Mouse (Mus musculus) lung, postnatal 4 days (tissue): ENCODE results near the gene Fbxl4.
"Not testable (repeated sequence)": the region's sequence is repeated elsewhere in the genome, so short reads cannot be mapped to it uniquely, and the experiment has no call there.

ENCODE experiments used
- DNase-seq, 2 experiments: peaks; one replicate each; pipeline ENCODE4 v3.0.0; 2021

Gene Fbxl4

GRCm38 (mm10) chr4:22357266-22357930 lies at the start of gene Fbxl4:
Fbxl4 (plus strand) TSS chr4:22357543.
- peak; percentile 88 to 93 for DNase-seq

GRCm38 (mm10) chr4:22314564-22314963 lies 42.8 kb upstream of the Fbxl4 start:
- DNase-seq: no peak

GRCm38 (mm10) chr4:22342816-22343573 lies 14.3 kb upstream of the Fbxl4 start:
- peak in 1 of 2 experiments; percentile 41 for DNase-seq

- not testable (repeated sequence) for DNase-seq
Measured at GRCm38 (mm10) chr4:22349086-22349485, 8.3 kb upstream of the Fbxl4 start.

DNA sequence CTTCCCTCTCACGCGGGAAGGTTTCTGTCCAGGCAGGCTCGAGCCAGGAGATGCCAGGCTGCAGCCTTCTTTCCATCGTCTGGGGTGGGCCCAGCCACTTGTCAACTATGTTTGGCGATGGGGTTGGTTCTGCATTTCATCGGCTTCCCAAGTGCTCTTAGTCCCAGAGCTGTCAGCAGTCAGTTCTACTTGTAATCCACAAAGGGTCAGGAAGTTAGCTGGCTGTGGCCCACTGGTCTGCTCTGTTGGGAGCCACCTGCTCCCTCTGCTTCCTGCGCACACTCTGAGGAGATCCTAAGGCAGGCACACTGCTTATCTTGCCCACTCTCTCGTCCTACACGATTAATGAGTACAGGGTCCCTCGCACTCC lies 573 bp downstream of the Fbxl4 start:
- DNase-seq: no peak

DNA sequence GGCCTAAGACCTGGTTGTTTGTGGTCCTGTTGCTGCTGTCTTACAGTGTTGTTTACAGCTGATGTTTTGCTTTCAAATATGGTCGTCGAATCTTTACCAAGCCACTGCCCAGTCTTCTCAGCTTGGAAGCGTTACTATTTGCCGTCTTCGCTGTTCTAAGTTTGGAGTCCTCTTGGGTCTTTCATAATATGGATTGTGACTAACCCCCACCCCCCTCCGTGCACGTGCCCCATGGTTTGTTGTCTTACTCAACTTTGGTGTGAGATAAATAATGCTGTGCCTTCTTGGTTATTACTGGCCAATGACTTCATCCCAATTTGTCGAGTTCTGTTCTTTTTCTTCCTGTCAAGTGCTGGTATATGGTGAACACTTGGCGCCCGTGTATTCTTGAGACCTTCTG lies 1.1 kb downstream of the Fbxl4 start:
- DNase-seq: peak in 1 of 2 experiments; percentile 7

- no peak for DNase-seq
Measured at GRCm38 (mm10) chr4:22367368-22367767, 10.0 kb downstream of the Fbxl4 start.

- no peak for DNase-seq
Measured at GRCm38 (mm10) chr4:22378516-22378915, 21.2 kb downstream of the Fbxl4 start.

- DNase-seq: no peak
Measured at GRCm38 (mm10) chr4:22380646-22381045, 23.3 kb downstream of the Fbxl4 start.

GRCm38 (mm10) chr4:22383528-22384265 lies 26.4 kb downstream of the Fbxl4 start:
- DNase-seq: no peak

DNA sequence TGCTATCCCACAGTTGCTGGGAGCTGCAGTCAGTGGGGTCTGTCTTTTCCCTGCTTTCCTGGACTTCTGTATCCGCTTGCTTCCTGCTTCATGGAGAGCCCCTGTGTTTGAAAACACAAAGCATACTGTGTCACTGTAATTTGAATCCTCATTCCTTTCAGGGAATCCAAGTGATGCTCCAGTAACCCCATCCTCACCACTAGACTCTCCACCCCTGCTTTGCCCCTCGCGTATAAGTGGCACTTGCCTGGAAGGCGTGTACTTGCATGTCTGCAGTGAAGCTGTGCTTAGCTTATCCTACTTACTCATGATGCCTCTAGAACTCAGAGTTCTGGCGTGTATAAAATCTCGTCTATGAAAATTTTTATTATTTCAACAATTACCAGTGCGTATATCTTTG lies 32.7 kb downstream of the Fbxl4 start:
- no peak for DNase-seq

GRCm38 (mm10) chr4:22392777-22393473 lies 35.6 kb downstream of the Fbxl4 start:
- DNase-seq: no peak

GRCm38 (mm10) chr4:22395404-22395803 lies 38.1 kb downstream of the Fbxl4 start:
- DNase-seq: no peak

GRCm38 (mm10) chr4:22396484-22397000 lies 39.2 kb downstream of the Fbxl4 start:
- DNase-seq: no peak

DNA sequence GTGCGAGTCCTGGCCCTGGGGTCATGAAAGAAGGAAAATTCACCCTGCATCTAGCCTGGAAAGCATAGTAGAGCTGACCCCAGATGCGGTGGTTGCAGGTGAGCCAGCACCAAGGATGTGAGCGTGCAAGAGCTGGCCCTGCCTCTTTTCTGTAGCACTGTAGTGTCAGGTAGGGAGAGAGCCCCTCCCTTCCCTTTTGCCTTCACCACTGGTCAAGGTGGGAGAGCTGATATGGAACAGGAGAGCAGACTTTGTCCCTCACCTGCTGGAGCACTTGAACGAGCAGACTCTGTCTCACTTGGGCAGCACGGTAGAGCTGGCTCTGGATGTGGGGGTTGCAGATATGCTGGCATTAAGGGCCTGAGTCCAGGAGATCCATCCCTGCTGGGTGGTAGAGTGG lies 39.7 kb downstream of the Fbxl4 start:
- no peak for DNase-seq

DNA sequence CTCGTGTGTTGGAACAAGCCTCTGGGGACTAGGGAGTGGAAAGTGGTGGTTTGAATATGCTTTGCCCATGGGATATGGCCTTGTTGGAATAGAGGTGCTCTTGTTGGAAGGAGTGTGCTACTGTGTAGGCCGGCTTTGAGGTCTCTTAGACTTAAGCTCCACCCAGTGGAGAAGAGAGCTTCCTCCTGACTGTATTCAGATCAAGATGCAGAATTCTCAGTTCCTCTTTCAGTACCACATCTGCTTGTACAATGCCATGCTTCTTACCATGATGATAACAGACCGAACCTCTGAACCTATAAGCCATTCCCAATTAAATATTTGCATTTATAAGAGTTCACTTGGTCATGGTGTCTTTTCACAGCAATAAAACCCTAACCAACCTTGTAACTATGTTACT lies 44.7 kb downstream of the Fbxl4 start:
- DNase-seq: no peak

DNA sequence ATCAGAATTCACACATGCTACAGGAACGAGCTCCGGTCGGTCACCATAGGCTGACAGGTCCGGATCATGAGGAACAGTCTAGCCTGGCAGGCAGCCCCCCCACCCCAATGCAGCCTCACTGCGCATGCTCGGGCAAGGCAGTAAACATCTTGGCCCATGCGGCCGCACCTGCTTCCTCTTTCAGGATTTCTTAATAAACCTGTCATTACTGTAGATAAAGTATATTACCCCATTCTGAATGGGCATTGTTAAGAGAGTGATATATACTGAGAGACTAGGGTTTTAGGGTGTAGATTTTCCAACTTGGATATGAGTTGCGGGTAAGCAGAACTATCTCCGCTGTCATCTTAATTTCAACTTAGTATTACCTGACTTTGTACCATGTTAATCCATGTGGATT lies 45.6 kb downstream of the Fbxl4 start:
- no peak for DNase-seq

GRCm38 (mm10) chr4:22420627-22421026 lies 63.3 kb downstream of the Fbxl4 start:
- DNase-seq: no peak

- no peak for DNase-seq
Measured at GRCm38 (mm10) chr4:22422400-22422799, 65.1 kb downstream of the Fbxl4 start.

DNA sequence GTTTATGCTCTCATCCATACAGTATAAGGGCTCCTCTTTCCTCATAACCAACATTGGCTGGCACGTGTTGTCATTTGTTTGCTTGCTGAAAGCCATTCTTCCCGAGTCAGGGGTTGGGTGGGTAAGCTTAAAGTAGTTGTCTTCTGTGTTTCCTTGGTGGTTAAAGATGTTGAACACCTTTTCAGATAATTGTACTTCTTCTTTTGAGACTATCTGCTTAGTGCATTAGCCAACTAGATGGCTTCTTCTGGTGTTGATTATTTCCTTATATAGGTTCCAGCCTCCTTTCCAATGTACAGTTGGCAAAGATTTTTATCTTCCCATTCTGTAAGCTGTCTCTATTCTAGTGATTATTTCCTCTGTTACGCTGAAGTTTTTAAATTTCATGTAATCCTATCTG lies 70.8 kb downstream of the Fbxl4 start:
- no peak for DNase-seq

GRCm38 (mm10) chr4:22469575-22469974 lies 112.2 kb downstream of the Fbxl4 start:
- DNase-seq: no peak

DNA sequence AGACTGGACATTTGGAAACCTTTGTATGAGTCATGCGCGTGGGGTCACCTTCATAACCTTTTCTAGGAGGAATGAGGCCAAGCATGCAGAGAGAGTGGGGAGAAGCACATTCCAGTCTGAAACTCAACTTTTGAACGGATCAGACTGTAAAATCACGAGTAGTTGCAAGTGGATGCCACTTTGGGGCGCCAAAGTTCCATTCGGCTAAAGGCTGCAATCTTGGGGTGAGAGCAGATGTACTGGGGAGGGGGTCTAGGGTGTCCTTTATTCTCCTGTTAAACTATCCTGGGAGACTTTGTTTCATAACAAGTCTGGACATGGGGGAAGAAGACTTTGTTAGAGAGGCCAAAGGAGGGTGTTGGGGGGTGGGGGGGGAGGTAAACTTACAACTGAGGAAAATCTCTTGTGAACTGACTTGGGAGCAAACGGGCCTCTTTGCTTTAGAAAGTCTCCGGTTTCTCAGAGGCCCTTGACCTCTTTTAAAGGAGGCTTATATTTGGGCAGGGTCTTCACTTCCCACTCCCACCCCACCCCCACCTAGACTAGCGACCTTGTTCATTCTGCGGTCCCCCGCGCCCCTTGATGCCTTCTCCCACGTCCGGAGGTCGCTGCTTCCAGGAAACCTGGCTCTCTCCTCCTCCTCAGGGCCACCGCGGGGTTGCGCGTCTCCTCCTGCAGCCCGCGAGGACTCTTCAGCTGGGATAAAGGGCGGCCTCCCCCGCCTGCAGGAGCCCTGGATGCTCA lies 119.8 kb downstream of the Fbxl4 start:
- no peak for DNase-seq
